Mouse (Mus musculus) MEL (cell line): ENCODE measurements around the gene Emilin2. TPM values are rescaled to one million over a fixed set of nuclear protein-coding genes. Genes with fewer than 3 reads are reported as not detected.
A peak's percentile ranks its signal among the peaks of the same experiment; 100 is the strongest.

ENCODE experiments used
- DNase-seq: peaks from one replicate; pipeline ENCODE4 v3.0.0; 2011; ENCODE audit warnings: low read depth, low spot score
- H3K27ac ChIP-seq: 2 replicates; pipeline ENCODE4 v1.5.1; 2012; ENCODE audit warnings: low read depth, mild to moderate bottlenecking, control low read depth, low read length, moderate library complexity; ENCODE audit not compliant: control insufficient read depth
- H3K27me3 ChIP-seq, 2 experiments: fragments of 150-350 bp in 1 of 2; sonication (generic) in 1 of 2; 2 replicates each; pipeline ENCODE4 v1.6.1; 2012; ENCODE audit warnings: low read length in 2 of 2, mild to moderate bottlenecking in 2 of 2, improper control_type of control experiment in 1 of 2, moderate library complexity in 1 of 2; ENCODE audit not compliant: insufficient read depth in 2 of 2, control insufficient read depth in 1 of 2
- H3K36me3 ChIP-seq, 2 experiments: 2 replicates each; pipeline ENCODE4 v1.6.1; 2012 to 2014; ENCODE audit warnings: low read length in 2 of 2, improper control_type of control experiment in 1 of 2, inconsistent platforms in 1 of 2, mild to moderate bottlenecking in 1 of 2; ENCODE audit not compliant: insufficient read depth in 2 of 2, control insufficient read depth in 1 of 2
- H3K4me1 ChIP-seq, 2 experiments: fragments of 150-350 bp in 1 of 2; sonication (generic) in 1 of 2; 2 replicates each; pipeline ENCODE4 v1.6.1; 2012; ENCODE audit warnings: low read length in 2 of 2, improper control_type of control experiment in 1 of 2, mild to moderate bottlenecking in 1 of 2; ENCODE audit not compliant: insufficient read depth in 2 of 2, control insufficient read depth in 1 of 2
- H3K4me3 ChIP-seq, 2 experiments: fragments of 150-350 bp in 1 of 2; sonication (generic) in 1 of 2; 2 replicates each; pipeline ENCODE4 v1.5.1; 2012; ENCODE audit warnings: low read depth in 2 of 2, low read length in 2 of 2, mild to moderate bottlenecking in 2 of 2, moderate library complexity in 2 of 2, control low read depth in 1 of 2, improper control_type of control experiment in 1 of 2; ENCODE audit not compliant: control insufficient read depth in 1 of 2, insufficient read depth in 1 of 2
- H3K79me2 ChIP-seq: 2 replicates; pipeline ENCODE4 v1.6.1; 2012; ENCODE audit warnings: mild to moderate bottlenecking, low read length, moderate library complexity; ENCODE audit not compliant: control insufficient read depth, poor library complexity, insufficient read depth
- H3K9ac ChIP-seq: 2 replicates; pipeline ENCODE4 v1.6.1; 2012; ENCODE audit warnings: low read depth, mild to moderate bottlenecking, control low read depth, low read length, moderate library complexity; ENCODE audit not compliant: control insufficient read depth, poor library complexity, severe bottlenecking
- H3K9me3 ChIP-seq: fragments of 150-350 bp; sonication (generic); replicated peaks from 2 replicates; pipeline ENCODE4 v1.6.1; 2012; ENCODE audit warnings: mild to moderate bottlenecking, low read length, improper control_type of control experiment, moderate library complexity; ENCODE audit not compliant: insufficient read depth
- BHLHE40 ChIP-seq: IDR thresholded peaks from 2 replicates; pipeline ENCODE4 v1.6.1; 2012; ENCODE audit warnings: low read depth, mild to moderate bottlenecking, inconsistent platforms, low read length, improper control_type of control experiment, borderline replicate concordance
- CHD1 ChIP-seq: IDR thresholded peaks from 2 replicates; pipeline ENCODE4 v1.6.1; 2012; ENCODE audit warnings: low read depth, mild to moderate bottlenecking, inconsistent platforms, low read length, improper control_type of control experiment
- CHD2 ChIP-seq: IDR thresholded peaks from 2 replicates; pipeline ENCODE4 v1.6.1; 2011; ENCODE audit warnings: low read length, improper control_type of control experiment
- E2F4 ChIP-seq: IDR thresholded peaks from 2 replicates; pipeline ENCODE4 v1.6.1; 2011; ENCODE audit warnings: low read depth, low read length, improper control_type of control experiment, borderline replicate concordance
- ELF1 ChIP-seq: IDR thresholded peaks from 2 replicates; pipeline ENCODE4 v1.6.1; 2014; ENCODE audit warnings: low read depth, mild to moderate bottlenecking, inconsistent platforms, low read length, improper control_type of control experiment, moderate library complexity
- EP300 ChIP-seq, 2 experiments: IDR thresholded peaks; 2 replicates each; pipeline ENCODE4 v1.6.1; 2011; ENCODE audit warnings: improper control_type of control experiment in 2 of 2, low read length in 2 of 2, low read depth in 1 of 2, mild to moderate bottlenecking in 1 of 2
- ETS1 ChIP-seq: IDR thresholded peaks from 2 replicates; pipeline ENCODE4 v1.6.1; 2012; ENCODE audit warnings: low read depth, mild to moderate bottlenecking, inconsistent platforms, low read length, improper control_type of control experiment, moderate library complexity
- GABPA ChIP-seq: IDR thresholded peaks from 2 replicates; pipeline ENCODE4 v1.6.1; 2012; ENCODE audit warnings: low read depth, mild to moderate bottlenecking, inconsistent platforms, low read length, improper control_type of control experiment, moderate library complexity
- GATA1 ChIP-seq: IDR thresholded peaks from 2 replicates; pipeline ENCODE4 v1.6.1; 2011; ENCODE audit warnings: low read depth, low read length, improper control_type of control experiment
- HCFC1 ChIP-seq: IDR thresholded peaks from 2 replicates; pipeline ENCODE4 v1.6.1; 2012; ENCODE audit warnings: low read depth, mild to moderate bottlenecking, inconsistent platforms, low read length, improper control_type of control experiment, moderate library complexity
- JUND ChIP-seq: IDR thresholded peaks from 2 replicates; pipeline ENCODE4 v1.6.1; 2011; ENCODE audit warnings: low read depth, mild to moderate bottlenecking, improper control_type of control experiment, low read length
- KAT2A ChIP-seq: conservative IDR thresholded peaks from 2 replicates; pipeline ENCODE4 v1.6.1; 2012; ENCODE audit warnings: low read depth, low read length, improper control_type of control experiment, inconsistent platforms
- MAX ChIP-seq: IDR thresholded peaks from 2 replicates; pipeline ENCODE4 v1.6.1; 2011; ENCODE audit warnings: low read length, improper control_type of control experiment
- MAZ ChIP-seq: IDR thresholded peaks from 2 replicates; pipeline ENCODE4 v1.6.1; 2012; ENCODE audit warnings: low read depth, mild to moderate bottlenecking, inconsistent platforms, low read length, improper control_type of control experiment
- MYB ChIP-seq: IDR thresholded peaks from 2 replicates; pipeline ENCODE4 v1.6.1; 2011; ENCODE audit warnings: mild to moderate bottlenecking, low read depth, low read length, improper control_type of control experiment
- NRF1 ChIP-seq: IDR thresholded peaks from 2 replicates; pipeline ENCODE4 v1.6.1; 2014; ENCODE audit warnings: low read depth, mild to moderate bottlenecking, inconsistent platforms, low read length, improper control_type of control experiment, moderate library complexity; ENCODE audit not compliant: poor library complexity, insufficient read depth, severe bottlenecking
- POLR2A ChIP-seq, 2 experiments: IDR thresholded peaks; 2 replicates each; pipeline ENCODE4 v1.6.1; 2011 to 2012; ENCODE audit warnings: low read length in 2 of 2, mild to moderate bottlenecking in 2 of 2, control low read depth in 1 of 2, improper control_type of control experiment in 1 of 2, low read depth in 1 of 2, moderate library complexity in 1 of 2; ENCODE audit not compliant: control insufficient read depth in 1 of 2, insufficient read depth in 1 of 2, poor library complexity in 1 of 2
- POLR2AphosphoS2 ChIP-seq: IDR thresholded peaks from 2 replicates; pipeline ENCODE4 v1.6.1; 2011; ENCODE audit warnings: low read length, improper control_type of control experiment
- POLR2AphosphoS5 ChIP-seq: IDR thresholded peaks from 2 replicates; pipeline ENCODE4 v1.6.1; 2012; ENCODE audit warnings: low read depth, borderline replicate concordance, mild to moderate bottlenecking, inconsistent platforms, low read length, moderate library complexity, mixed read lengths
- RAD21 ChIP-seq: IDR thresholded peaks from 2 replicates; pipeline ENCODE4 v1.6.1; 2011; ENCODE audit warnings: mild to moderate bottlenecking, low read depth, low read length, improper control_type of control experiment
- RCOR1 ChIP-seq: IDR thresholded peaks from 2 replicates; pipeline ENCODE4 v1.6.1; 2012; ENCODE audit warnings: low read depth, mild to moderate bottlenecking, inconsistent platforms, low read length, improper control_type of control experiment
- SIN3A ChIP-seq: IDR thresholded peaks from 2 replicates; pipeline ENCODE4 v1.6.1; 2012; ENCODE audit warnings: low read length, improper control_type of control experiment, inconsistent platforms
- SMC3 ChIP-seq: IDR thresholded peaks from 2 replicates; pipeline ENCODE4 v1.6.1; 2011; ENCODE audit warnings: low read depth, low read length, improper control_type of control experiment
- TBP ChIP-seq: IDR thresholded peaks from 2 replicates; pipeline ENCODE4 v1.8.0; 2011; ENCODE audit warnings: low read depth, low read length, improper control_type of control experiment
- TCF12 ChIP-seq: IDR thresholded peaks from 2 replicates; pipeline ENCODE4 v1.6.1; 2014; ENCODE audit warnings: low read depth, mild to moderate bottlenecking, inconsistent platforms, low read length, improper control_type of control experiment, moderate library complexity
- UBTF ChIP-seq: IDR thresholded peaks from 2 replicates; pipeline ENCODE4 v1.6.1; 2012; ENCODE audit warnings: low read depth, mild to moderate bottlenecking, inconsistent platforms, low read length, improper control_type of control experiment, moderate library complexity, borderline replicate concordance; ENCODE audit not compliant: insufficient read depth
- USF1 ChIP-seq: IDR thresholded peaks from 2 replicates; pipeline ENCODE4 v1.6.1; 2014; ENCODE audit warnings: low read depth, mild to moderate bottlenecking, inconsistent platforms, low read length, improper control_type of control experiment, moderate library complexity
- USF2 ChIP-seq, 2 experiments: IDR thresholded peaks; 2 replicates each; pipeline ENCODE4 v1.6.1; 2011 to 2012; ENCODE audit warnings: improper control_type of control experiment in 2 of 2, low read length in 2 of 2, borderline replicate concordance in 1 of 2, inconsistent platforms in 1 of 2, low read depth in 1 of 2, mild to moderate bottlenecking in 1 of 2; ENCODE audit not compliant: insufficient read depth in 1 of 2
- ZKSCAN1 ChIP-seq: IDR thresholded peaks from 2 replicates; pipeline ENCODE4 v1.6.1; 2012; ENCODE audit warnings: low read depth, mild to moderate bottlenecking, inconsistent platforms, low read length, improper control_type of control experiment, moderate library complexity
- ZMIZ1 ChIP-seq: IDR thresholded peaks from 2 replicates; pipeline ENCODE4 v1.6.1; 2012; ENCODE audit warnings: low read depth, mild to moderate bottlenecking, inconsistent platforms, low read length, improper control_type of control experiment, moderate library complexity
- polyA plus RNA-seq, 2 experiments: library from polyadenylated mRNA; stranded (reverse) in 1 of 2; unstranded in 1 of 2; fragments of >175 nt in 1 of 2; fragments of >200 nt in 1 of 2; gene quantifications; 2 replicates each; pipeline versions ENCODE4 v1.2.1 to v1.2.4; 2012; ENCODE audit warnings: low replicate concordance in 2 of 2, low read depth in 1 of 2; ENCODE audit not compliant: insufficient read length in 2 of 2, insufficient read depth in 1 of 2, missing spikeins in 1 of 2
- total RNA-seq: library from RNA; depleted of rRNA; stranded (reverse); fragments of 300-350 nt; gene quantifications from 2 replicates; pipeline ENCODE4 v1.2.3, GENCODE M21; 2012

Emilin2 gene
- total and polyA plus RNA-seq, 3 experiments, result 37.4 to 95.5 (median 92.6) TPM

- TF ChIP-seq GATA1 (peak; percentile 75), TBP (peak; percentile 10; the same call in 1 of the 2 replicates), POLR2AphosphoS5 (no peak), GABPA (no peak), E2F4 (no peak), POLR2AphosphoS2 (no peak), KAT2A (no peak), ZMIZ1 (no peak; the same call in 1 of the 2 replicates), HCFC1 (no peak), SMC3 (no peak), MAZ (no peak), EP300 (IDR thresholded peaks at IDR 0.05; ENCODE audit: low read depth in 1 of 2, low read length in 2 of 2) (peak; percentile 67 to 83), NRF1 (no peak), CHD2 (no peak), JUND (no peak), ELF1 (no peak), RCOR1 (peak; percentile 68), SIN3A (peak; percentile 72), CHD1 (no peak), POLR2A (IDR thresholded peaks at IDR 0.05; ENCODE audit: control insufficient read depth in 1 of 2, insufficient read depth in 1 of 2, low read depth in 1 of 2, low read length in 2 of 2, poor library complexity in 1 of 2) (peak in 1 of 2 experiments; percentile 37; a peak in 1 of 4 replicates), USF2 (IDR thresholded peaks at IDR 0.05; ENCODE audit: borderline replicate concordance in 1 of 2, insufficient read depth in 1 of 2, low read depth in 1 of 2, low read length in 2 of 2) (no peak)
Measured at GRCm38 (mm10) chr17:71290486-71291410, 21.0 kb downstream of the Emilin2 start (continued).

GRCm38 (mm10) chr17:71289572-71290176 lies 22.1 kb downstream of the Emilin2 start:
- no peaks in the 10 kb centered on the region for H3K9me3 ChIP-seq
- no peak for TF ChIP-seq HCFC1
- peak; percentile 65 for TF ChIP-seq TCF12
- no peak for TF ChIP-seq RAD21
- no peak for TF ChIP-seq USF1
- no peak for TF ChIP-seq ELF1
- no peak for TF ChIP-seq E2F4
- TF ChIP-seq KAT2A, result no peak
- no peak; the same call in 1 of the 2 replicates for TF ChIP-seq MAZ
- TF ChIP-seq EP300 (IDR thresholded peaks at IDR 0.05; ENCODE audit: low read depth in 1 of 2, low read length in 2 of 2), result peak; percentile 53 to 72; a peak in 2 of 4 replicates
- TF ChIP-seq POLR2A (IDR thresholded peaks at IDR 0.05; ENCODE audit: control insufficient read depth in 1 of 2, insufficient read depth in 1 of 2, low read depth in 1 of 2, low read length in 2 of 2, poor library complexity in 1 of 2), result peak in 1 of 2 experiments; percentile 31; a peak in 1 of 4 replicates
- TF ChIP-seq ETS1, result peak; percentile 71
- no peak for TF ChIP-seq SMC3
- no peak for TF ChIP-seq POLR2AphosphoS5
- TF ChIP-seq MYB, result no peak
- no peak for TF ChIP-seq NRF1
- TF ChIP-seq UBTF, result no peak
- no peak for TF ChIP-seq GABPA
- TF ChIP-seq BHLHE40, result peak; percentile 31; the same call in 1 of the 2 replicates
- peak; percentile 48; the same call in 1 of the 2 replicates for TF ChIP-seq MAX
- TF ChIP-seq ZKSCAN1, result no peak
- no peak; the same call in 1 of the 2 replicates for TF ChIP-seq JUND

More at GRCm38 (mm10) chr17:71289572-71290176, 22.1 kb downstream of the Emilin2 start:
- Histone ChIP-seq H3K27ac (peak overlapping the region; percentile 94), H3K9ac (peak overlapping the region; percentile 38), H3K36me3 (peaks cover 0 to 83% of the 10 kb centered on the region in 2 experiments; a peak in 2 of 4 replicates), H3K79me2 (peaks cover 24% of the 10 kb centered on the region), H3K4me1 (peaks cover 60 to 80% of the 10 kb centered on the region in 2 experiments), H3K27me3 (no peaks in the 10 kb centered on the region), H3K4me3 (no peak overlapping the region)
- DNase-seq, result peak; percentile 82
